Mouse (Mus musculus): ENCODE measurements around the gene Tns2. TPM values are rescaled to one million over a fixed set of nuclear protein-coding genes. Genes with fewer than 3 reads are reported as not detected.
"Not testable (repeated sequence)": the region's sequence is repeated elsewhere in the genome, so short reads cannot be mapped to it uniquely, and the experiment has no call there.

Tns2 gene
- polyA plus RNA-seq, 1 experiment from 2014 or later = 10.5 TPM

DNA sequence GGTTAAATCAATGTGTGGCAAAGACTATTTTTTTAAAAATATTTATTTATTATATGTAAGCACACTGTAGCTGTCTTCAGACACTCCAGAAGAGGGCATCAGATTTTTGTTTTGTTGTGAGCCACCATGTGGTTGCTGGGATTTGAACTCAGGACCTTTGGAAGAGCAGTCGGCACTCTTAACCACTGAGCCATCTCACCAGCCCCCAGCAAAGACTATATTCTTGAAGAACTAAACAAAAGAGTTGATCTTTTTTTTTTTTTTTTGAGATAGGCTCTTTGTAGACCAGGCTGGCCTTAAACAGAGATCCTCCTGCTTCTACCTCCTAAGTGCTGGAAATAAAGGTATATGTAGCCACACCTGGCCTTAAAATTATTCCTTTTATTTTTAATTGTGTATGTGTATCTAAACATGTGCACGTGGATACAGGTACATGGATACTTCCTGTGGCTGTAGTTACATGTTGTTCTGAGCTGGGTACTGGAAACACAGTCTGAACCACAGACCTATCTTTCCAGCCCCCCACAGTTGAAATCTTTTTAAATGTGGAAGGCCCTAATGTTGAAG, 23.0 kb upstream of the Tns2 start:
- H3K36me3 ChIP-seq = peaks cover 1% of the 10 kb centered on the region
- H3K4me3 ChIP-seq = no peak overlapping the region
- no peak overlapping the region for H3K9ac ChIP-seq
- H3K4me2 ChIP-seq = no peak overlapping the region
- no peaks in the 10 kb centered on the region for H3K27me3 ChIP-seq
- no peaks in the 10 kb centered on the region for H3K9me3 ChIP-seq
- no peak for ATAC-seq (ENCODE audit: low read depth)
- no peak overlapping the region for H3K27ac ChIP-seq (replicated peaks)
- 92% methylated on average over 2 of the region's 2 CpGs for WGBS
- H3K4me1 ChIP-seq (replicated peaks) = peaks cover 25% of the 10 kb centered on the region

DNA sequence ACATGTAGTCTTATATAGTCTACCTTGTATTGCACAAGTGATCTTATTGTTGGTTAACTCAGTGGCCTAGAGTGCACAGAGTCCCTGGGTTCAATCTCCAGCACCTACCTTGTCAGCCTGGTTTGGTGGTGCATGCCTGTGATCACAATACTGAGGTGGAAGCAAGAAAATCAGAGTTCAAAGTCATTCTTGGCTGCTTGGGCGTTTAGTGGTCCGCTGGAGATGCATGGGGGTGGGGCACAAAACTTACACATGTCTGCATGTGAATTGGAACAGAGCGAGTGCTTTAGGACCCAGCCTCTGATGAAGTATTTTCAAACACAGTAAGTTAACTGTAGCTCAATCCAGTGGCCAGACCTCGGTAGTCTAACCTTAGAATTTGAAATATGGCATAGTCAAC, 21.0 kb upstream of the Tns2 start:
- no peak overlapping the region for H3K9ac ChIP-seq
- ATAC-seq (ENCODE audit: low read depth) = no peak
- H3K27ac ChIP-seq (replicated peaks) = no peak overlapping the region
- H3K36me3 ChIP-seq = peaks cover 20% of the 10 kb centered on the region
- H3K4me2 ChIP-seq = no peak overlapping the region
- peaks cover 20% of the 10 kb centered on the region for H3K4me1 ChIP-seq (replicated peaks)
- H3K27me3 ChIP-seq = no peaks in the 10 kb centered on the region
- H3K9me3 ChIP-seq = no peaks in the 10 kb centered on the region
- WGBS = 87% methylated on average over 4 of the region's 4 CpGs
- H3K4me3 ChIP-seq = no peak overlapping the region

DNA sequence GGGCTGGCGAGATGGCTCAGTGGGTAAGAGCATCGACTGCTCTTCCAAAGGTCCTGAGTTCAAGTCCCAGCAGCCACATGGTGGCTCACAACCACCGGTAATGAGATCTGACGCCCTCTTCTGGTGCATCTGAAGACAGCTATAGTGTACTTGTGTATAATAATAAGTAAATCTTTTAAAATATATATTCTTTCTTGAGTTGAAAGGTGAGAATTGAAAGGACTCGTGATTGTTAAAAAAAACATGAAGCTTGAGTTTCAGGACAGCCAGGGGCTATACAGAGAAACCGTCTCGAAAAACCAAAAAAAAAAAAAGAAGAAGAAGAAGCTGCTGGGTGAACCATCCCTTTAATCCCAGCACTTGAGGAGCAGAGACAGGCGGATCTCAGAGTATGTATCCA, 20.3 kb upstream of the Tns2 start:
- 81% methylated on average over 8 of the region's 8 CpGs for WGBS
- ATAC-seq (ENCODE audit: low read depth); H3K4me2 ChIP-seq; H3K27me3 ChIP-seq; H3K9ac ChIP-seq; H3K9me3 ChIP-seq; H3K4me3 ChIP-seq; H3K27ac ChIP-seq (replicated peaks): not testable (repeated sequence)
- Histone ChIP-seq H3K4me1 (replicated peaks) (peaks cover 15% of the 10 kb centered on the region), H3K36me3 (peaks cover 27% of the 10 kb centered on the region)

DNA sequence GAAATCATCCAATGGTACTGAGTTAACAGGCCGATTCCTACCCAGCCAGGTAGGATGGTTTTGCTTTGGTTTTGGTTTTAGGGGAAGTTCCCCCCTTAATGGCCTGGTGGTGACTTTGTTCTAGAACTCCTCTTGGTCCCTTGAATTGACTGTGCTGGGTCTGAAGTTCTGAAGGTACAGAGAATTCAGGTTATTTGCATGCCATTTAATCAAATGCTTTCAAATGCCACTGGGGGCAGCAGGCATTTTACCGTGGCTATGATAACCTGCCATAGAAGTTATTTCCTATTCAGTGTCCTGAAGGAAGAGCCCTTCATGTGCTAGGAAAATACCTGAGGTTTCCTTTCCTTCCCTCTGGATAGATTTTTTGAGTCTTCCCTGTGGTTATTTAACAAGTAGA, 19.8 kb upstream of the Tns2 start:
- Histone ChIP-seq H3K4me2 (no peak overlapping the region), H3K4me1 (replicated peaks) (peaks cover 10% of the 10 kb centered on the region), H3K9me3 (no peaks in the 10 kb centered on the region), H3K4me3 (no peak overlapping the region), H3K9ac (no peak overlapping the region), H3K36me3 (peaks cover 30% of the 10 kb centered on the region), H3K27me3 (no peaks in the 10 kb centered on the region), H3K27ac (replicated peaks) (no peak overlapping the region)
- 71% methylated on average over 2 of the region's 2 CpGs for WGBS
- ATAC-seq (ENCODE audit: low read depth) = no peak

DNA sequence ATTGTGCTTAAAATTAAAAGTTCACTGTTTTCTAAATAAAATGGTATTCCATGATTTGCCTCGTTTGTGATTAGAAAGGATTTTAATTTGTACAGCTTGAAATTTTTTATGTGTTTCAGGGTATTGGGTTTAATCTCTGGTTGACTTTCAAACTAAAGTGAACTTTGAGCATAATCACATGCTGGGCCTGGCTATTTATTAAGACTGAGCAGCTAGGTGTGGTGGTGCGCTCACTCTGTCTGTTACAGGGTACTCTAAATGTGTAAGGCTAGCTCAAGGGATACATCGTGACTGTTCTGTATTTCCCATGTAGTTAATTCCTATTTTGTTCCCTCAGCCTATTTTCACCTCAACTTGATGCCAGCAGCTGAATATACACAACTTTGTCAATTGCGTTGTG, 18.1 kb upstream of the Tns2 start:
- 89% methylated on average over 4 of the region's 4 CpGs for WGBS
- peaks cover 46% of the 10 kb centered on the region for H3K36me3 ChIP-seq
- ATAC-seq (ENCODE audit: low read depth) = no peak
- H3K9me3 ChIP-seq = no peaks in the 10 kb centered on the region
- H3K27me3 ChIP-seq = no peaks in the 10 kb centered on the region
- H3K27ac ChIP-seq (replicated peaks) = no peak overlapping the region
- H3K4me1 ChIP-seq (replicated peaks) = no peaks in the 10 kb centered on the region; the same call in 1 of the 2 replicates
- H3K4me2 ChIP-seq = no peak overlapping the region
- H3K9ac ChIP-seq = no peak overlapping the region
- no peak overlapping the region for H3K4me3 ChIP-seq

DNA sequence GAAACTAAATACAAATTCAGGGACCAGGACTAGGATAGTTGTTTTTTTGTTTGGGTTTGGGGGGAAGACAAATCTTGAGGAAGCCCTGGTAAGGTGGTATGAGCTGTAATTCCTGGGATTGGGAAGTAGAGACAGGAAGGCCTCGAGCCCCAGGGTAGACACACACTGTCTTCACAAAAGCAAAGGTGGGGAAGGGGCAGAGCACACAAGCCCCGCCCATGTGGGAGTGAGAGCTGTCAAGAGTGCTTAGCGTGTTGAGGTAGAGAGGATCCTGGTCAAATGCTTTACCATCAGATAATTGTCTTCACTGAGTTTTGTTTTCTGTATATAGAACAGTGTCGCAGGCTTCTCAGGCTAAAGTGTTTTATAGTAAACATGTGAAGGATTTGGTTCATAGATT, 17.2 kb upstream of the Tns2 start:
- no peak for ATAC-seq (ENCODE audit: low read depth)
- no peaks in the 10 kb centered on the region; the same call in 1 of the 2 replicates for H3K4me1 ChIP-seq (replicated peaks)
- H3K27ac ChIP-seq (replicated peaks) = no peak overlapping the region
- H3K36me3 ChIP-seq = peaks cover 54% of the 10 kb centered on the region
- H3K27me3 ChIP-seq = no peaks in the 10 kb centered on the region
- no peak overlapping the region for H3K4me3 ChIP-seq
- no peaks in the 10 kb centered on the region for H3K9me3 ChIP-seq
- H3K4me2 ChIP-seq = no peak overlapping the region
- H3K9ac ChIP-seq = no peak overlapping the region
- WGBS = 89% methylated on average over 4 of the region's 4 CpGs

DNA sequence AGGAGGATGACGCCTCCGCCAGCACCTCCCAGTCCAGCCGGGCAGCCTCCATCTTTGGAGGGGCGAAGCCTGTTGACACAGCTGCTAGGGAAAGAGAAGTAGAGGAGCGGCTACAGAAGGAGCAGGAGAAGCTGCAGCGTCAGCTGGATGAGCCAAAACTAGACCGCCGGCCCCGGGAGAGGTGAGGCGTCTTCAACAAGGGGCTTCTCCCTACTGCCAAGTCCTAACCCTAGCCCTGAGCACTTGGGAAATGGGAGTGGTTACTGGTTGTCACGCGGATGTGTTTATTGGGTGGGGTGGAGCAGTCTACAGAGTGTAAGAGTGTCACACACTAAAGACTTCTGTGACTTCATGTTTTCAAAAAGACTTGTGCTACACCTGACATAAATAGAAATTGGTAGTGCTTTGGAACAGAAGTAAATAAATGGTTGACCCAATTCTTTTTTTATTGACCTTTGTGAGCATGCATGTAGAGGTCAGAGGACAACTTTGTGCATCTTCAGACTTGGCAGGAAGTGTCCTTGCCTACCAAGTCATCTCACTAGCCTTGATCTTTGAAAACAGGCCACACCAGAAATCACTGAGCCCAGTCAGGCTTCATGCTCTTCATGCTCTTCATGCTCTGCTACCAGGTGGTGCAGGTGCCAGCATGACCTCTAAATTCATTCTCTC, 10.2 kb upstream of the Tns2 start:
- Histone ChIP-seq H3K4me1 (replicated peaks) (no peaks in the 10 kb centered on the region), H3K36me3 (peaks cover 98% of the 10 kb centered on the region), H3K9ac (no peak overlapping the region), H3K4me2 (no peak overlapping the region), H3K9me3 (no peaks in the 10 kb centered on the region), H3K27ac (replicated peaks) (no peak overlapping the region), H3K4me3 (no peak overlapping the region), H3K27me3 (no peaks in the 10 kb centered on the region)
- WGBS = 82% methylated on average over 12 of the region's 12 CpGs
- no peak for ATAC-seq (ENCODE audit: low read depth)

DNA sequence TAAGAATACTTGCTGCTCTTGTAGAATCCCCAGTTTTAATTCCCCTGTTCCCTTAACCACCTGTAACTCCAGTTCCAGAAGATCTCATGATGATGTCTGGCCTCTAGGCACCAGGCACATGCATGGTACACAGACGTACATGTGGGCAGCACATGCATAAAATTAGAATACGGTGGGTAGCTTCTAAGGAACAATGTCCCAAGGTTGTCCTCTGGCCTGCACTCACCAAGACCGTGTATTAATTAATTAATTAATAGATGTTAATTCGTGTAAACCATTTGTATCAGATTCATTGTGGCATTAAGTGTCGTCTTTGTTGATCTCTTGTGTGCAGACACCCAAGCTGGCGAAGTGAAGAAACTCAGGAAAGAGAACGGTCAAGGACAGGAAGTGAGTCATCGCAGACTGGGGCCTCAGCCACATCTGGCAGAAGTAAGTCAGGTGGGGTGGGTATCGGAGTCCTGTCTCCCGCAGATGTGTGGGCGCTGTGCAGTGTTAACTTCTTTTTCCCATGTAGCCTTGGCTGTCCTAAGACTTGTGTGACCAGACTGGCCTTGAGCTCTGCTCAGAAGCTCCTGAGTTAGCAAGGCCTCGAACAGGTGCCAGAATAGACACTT, 9.0 kb upstream of the Tns2 start:
- Histone ChIP-seq H3K4me1 (replicated peaks) (no peaks in the 10 kb centered on the region), H3K4me3 (no peak overlapping the region), H3K9ac (no peak overlapping the region), H3K27ac (replicated peaks) (no peak overlapping the region), H3K9me3 (no peaks in the 10 kb centered on the region), H3K27me3 (no peaks in the 10 kb centered on the region), H3K36me3 (peaks cover 98% of the 10 kb centered on the region), H3K4me2 (no peak overlapping the region)
- WGBS = 90% methylated on average over 12 of the region's 12 CpGs
- no peak for ATAC-seq (ENCODE audit: low read depth)

DNA sequence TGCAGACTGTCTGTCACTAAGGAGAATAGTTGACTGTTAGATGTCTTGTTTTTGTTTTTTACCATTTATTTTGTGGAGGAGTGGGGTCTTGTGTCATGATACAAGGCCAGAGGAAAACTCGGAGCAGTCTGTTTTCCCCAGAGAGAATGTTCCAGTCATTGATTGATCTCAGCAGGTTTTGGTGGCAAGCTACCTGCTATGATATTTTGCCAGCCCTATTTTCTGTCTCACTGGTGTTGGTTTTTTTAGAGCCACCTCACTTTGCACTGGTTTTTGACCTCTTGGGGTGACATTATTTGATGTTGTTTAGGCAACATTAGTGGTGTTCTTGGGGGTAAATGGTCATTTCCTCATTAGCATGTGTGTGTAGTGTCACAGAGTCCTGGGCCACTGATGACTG, 8.5 kb upstream of the Tns2 start:
- WGBS = 77% methylated on average over 1 of the region's 1 CpGs

DNA sequence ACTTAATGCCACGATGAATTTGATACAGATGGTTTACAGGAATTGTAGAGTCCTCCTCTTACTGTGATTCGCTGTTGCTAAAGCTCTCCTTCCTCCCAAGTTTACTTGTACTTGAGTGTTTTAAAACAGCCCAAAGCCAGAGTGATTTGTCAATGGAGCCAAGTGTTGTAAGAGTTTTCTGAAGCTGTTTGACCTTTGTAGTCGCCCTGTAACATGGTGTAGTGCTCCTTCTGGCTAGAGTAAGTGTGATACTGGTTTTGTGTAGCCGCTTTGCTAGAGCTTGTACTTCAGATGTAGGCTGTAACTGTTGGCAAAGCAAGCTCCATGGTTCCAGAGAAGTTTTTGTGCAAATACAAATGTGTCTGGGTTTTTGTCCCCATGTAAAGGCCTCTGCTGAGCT, 8.0 kb upstream of the Tns2 start:
- Histone ChIP-seq H3K4me1 (replicated peaks) (0 out of 2 replicates have a peak, but pooled peaks cover 2% of the 10 kb centered on the region), H3K27ac (replicated peaks) (no peak overlapping the region), H3K9ac (no peak overlapping the region), H3K4me3 (no peak overlapping the region), H3K27me3 (no peaks in the 10 kb centered on the region), H3K9me3 (no peaks in the 10 kb centered on the region), H3K36me3 (peaks cover 98% of the 10 kb centered on the region), H3K4me2 (no peak overlapping the region)
- 93% methylated on average over 4 of the region's 4 CpGs for WGBS
- ATAC-seq (ENCODE audit: low read depth) = no peak

More for the DNA sequence above, 8.5 kb upstream of the Tns2 start:
- no peak overlapping the region for H3K27ac ChIP-seq (replicated peaks)
- no peaks in the 10 kb centered on the region for H3K27me3 ChIP-seq
- no peak for ATAC-seq (ENCODE audit: low read depth)
- H3K36me3 ChIP-seq = peaks cover 99% of the 10 kb centered on the region
- H3K4me2 ChIP-seq = no peak overlapping the region
- H3K9me3 ChIP-seq = no peaks in the 10 kb centered on the region
- H3K4me3 ChIP-seq = no peak overlapping the region
- no peaks in the 10 kb centered on the region for H3K4me1 ChIP-seq (replicated peaks)
- H3K9ac ChIP-seq = no peak overlapping the region

DNA sequence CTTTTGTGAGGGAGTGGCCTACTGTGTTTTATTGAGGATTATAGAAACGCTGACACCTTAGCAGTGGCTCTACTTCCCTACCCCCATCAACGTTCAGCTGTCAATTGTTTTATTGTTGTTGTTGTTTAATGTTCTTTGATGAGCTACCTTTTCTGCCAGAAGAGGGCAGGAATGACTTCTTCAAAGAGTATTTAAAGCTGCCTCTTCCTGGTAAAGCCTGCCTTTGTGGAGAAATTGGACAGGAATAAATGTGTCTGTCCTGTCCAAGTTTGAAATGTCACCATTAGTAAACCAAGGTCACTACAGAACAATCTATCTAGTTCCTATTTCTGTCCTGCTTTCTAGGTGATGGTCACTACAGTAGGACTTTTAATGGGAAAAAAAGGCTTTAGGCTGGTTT, 6.1 kb upstream of the Tns2 start:
- 18% methylated on average over 2 of the region's 2 CpGs for WGBS
- no peak overlapping the region for H3K4me2 ChIP-seq
- no peak overlapping the region for H3K4me3 ChIP-seq
- H3K4me1 ChIP-seq (replicated peaks) = peaks cover 19% of the 10 kb centered on the region
- no peaks in the 10 kb centered on the region for H3K9me3 ChIP-seq
- H3K27ac ChIP-seq (replicated peaks) = no peak overlapping the region
- peaks cover 92% of the 10 kb centered on the region for H3K36me3 ChIP-seq
- H3K9ac ChIP-seq = no peak overlapping the region
- peaks cover 11% of the 10 kb centered on the region for H3K27me3 ChIP-seq
- ATAC-seq (ENCODE audit: low read depth) = no peak

DNA sequence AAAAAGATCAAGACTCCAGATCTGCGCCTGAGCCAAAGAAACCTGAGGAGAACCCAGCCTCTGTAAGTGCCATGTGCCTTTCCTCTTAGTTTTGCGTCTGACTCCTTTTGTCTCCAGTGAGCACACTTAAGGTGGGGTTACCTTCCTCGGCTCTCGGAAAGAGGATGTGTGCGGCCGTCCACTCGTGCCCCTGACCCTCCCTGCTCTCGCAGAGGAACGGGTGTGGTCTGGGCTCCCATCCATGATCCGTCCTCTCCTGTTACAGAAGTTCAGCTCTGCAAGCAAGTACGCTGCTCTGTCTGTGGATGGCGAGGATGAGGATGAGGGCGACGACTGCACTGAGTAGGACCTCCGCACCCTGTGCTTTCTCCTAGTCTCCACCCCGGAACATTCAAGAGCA, 5.2 kb upstream of the Tns2 start:
- H3K9me3 ChIP-seq = no peaks in the 10 kb centered on the region
- H3K4me1 ChIP-seq (replicated peaks) = peaks cover 27% of the 10 kb centered on the region
- H3K4me2 ChIP-seq = no peak overlapping the region
- H3K36me3 ChIP-seq = peaks cover 84% of the 10 kb centered on the region
- H3K27me3 ChIP-seq = peaks cover 14% of the 10 kb centered on the region
- WGBS = 88% methylated on average over 16 of the region's 16 CpGs
- no peak overlapping the region for H3K9ac ChIP-seq
- no peak overlapping the region for H3K4me3 ChIP-seq
- no peak for ATAC-seq (ENCODE audit: low read depth)
- no peak overlapping the region for H3K27ac ChIP-seq (replicated peaks)

All from neural tube, embryonic 13.5 days (tissue).